26 mouse cellular contexts compared by ENCODE assay signal in the genomic region with DNA sequence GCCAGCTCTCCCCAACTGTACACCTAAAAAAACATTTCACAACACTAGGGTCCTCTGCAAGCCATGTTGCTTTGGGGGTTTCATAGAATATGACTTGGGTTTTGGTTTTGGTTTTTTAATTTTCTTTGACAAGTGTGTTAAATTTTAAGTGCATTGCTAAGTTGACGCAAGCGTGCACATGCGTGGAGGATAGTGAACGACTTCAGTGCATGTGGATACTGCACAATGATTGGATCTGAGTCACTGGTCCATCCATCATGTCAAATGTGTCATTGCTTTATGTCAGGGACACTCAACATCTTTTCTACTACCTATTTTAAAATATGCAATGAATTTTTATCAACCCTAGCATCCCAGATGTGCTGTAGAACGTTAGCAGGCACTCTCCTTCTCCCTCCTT.
"Had no signal": no experiment of that assay in that cellular context is flagged by ENCODE, and none has a peak within 500 bp of the region (broad histone marks: within the 10 kb centered on the region; RNA-seq: fewer than 3 reads in every experiment).

No protein-coding gene starts in this region.

- ATAC-seq: hindbrain, embryonic 16.5 days; inflammation-experienced regulatory T-cells, adult 6 months; intestine, embryonic 15.5 days; intestine, postnatal 0 days had no signal

- H3K9me3 ChIP-seq: heart, embryonic 13.5 days; heart, embryonic 15.5 days; intestine, embryonic 15.5 days; limb, embryonic 10.5 days; limb, embryonic 12.5 days; liver, embryonic 13.5 days; liver, embryonic 15.5 days had no signal

- H3K9ac ChIP-seq: heart, embryonic 13.5 days; heart, embryonic 15.5 days; hindbrain, embryonic 14.5 days; intestine, embryonic 15.5 days; limb, embryonic 12.5 days; liver, embryonic 13.5 days; liver, embryonic 15.5 days had no signal

- DNase-seq: gastrocnemius, postnatal 14 days; gastrocnemius, postnatal 36 days; heart, adult 18-20 months; heart, postnatal 14 days; heart, postnatal 36 days; kidney, adult 18-20 months; kidney, adult 8-10 months; kidney, postnatal 10 days; kidney, postnatal 25 days; kidney, postnatal 4 days; liver; liver, embryonic 13.5 days had no signal

- H3K4me2 ChIP-seq: heart, embryonic 11.5 days; heart, embryonic 13.5 days; heart, embryonic 15.5 days; hindbrain, embryonic 14.5 days; intestine, embryonic 15.5 days; limb, embryonic 12.5 days; liver, embryonic 11.5 days; liver, embryonic 13.5 days; liver, embryonic 15.5 days had no signal

- H3K27ac ChIP-seq: heart, embryonic 13.5 days; heart, embryonic 15.5 days; hindbrain, embryonic 14.5 days; intestine, embryonic 15.5 days; layer of hippocampus, adult 2 months; left cerebral cortex, adult 2 months; limb, embryonic 10.5 days; limb, embryonic 12.5 days; liver, embryonic 13.5 days; liver, embryonic 15.5 days had no signal

- H3K4me3 ChIP-seq: heart, embryonic 13.5 days; heart, embryonic 15.5 days; intestine, embryonic 15.5 days; layer of hippocampus, adult 2 months; left cerebral cortex, adult 2 months; limb, embryonic 10.5 days; limb, embryonic 12.5 days; liver, embryonic 13.5 days; liver, embryonic 15.5 days had no signal

- H3K4me1 ChIP-seq: heart, embryonic 13.5 days; heart, embryonic 15.5 days; intestine, embryonic 15.5 days; limb, embryonic 10.5 days; limb, embryonic 12.5 days; liver, embryonic 13.5 days; liver, embryonic 15.5 days had no signal

- H3K36me3 ChIP-seq: heart, embryonic 13.5 days; heart, embryonic 15.5 days; intestine, embryonic 15.5 days; limb, embryonic 10.5 days; limb, embryonic 12.5 days; liver, embryonic 13.5 days; liver, embryonic 15.5 days had no signal

- H3K27me3 ChIP-seq: heart, embryonic 13.5 days; heart, embryonic 15.5 days; intestine, embryonic 15.5 days; limb, embryonic 12.5 days; liver, embryonic 13.5 days; liver, embryonic 15.5 days had no signal
